Mouse (Mus musculus): ENCODE measurements around the gene Nudt10.
"Not testable (repeated sequence)": the region's sequence is repeated elsewhere in the genome, so short reads cannot be mapped to it uniquely, and the experiment has no call there.

- not testable (repeated sequence) for TF ChIP-seq CTCF (IDR thresholded peaks at IDR 0.05; ENCODE audit: borderline replicate concordance, control insufficient read depth, extremely low read depth, insufficient read depth, low read length, poor library complexity); POLR2A (IDR thresholded peaks at IDR 0.05; ENCODE audit: control insufficient read depth, extremely low read depth, insufficient read depth, low read length, poor library complexity)
These were observed at the start of gene Nudt10 for GRCm38 (mm10) chrX:6172823-6173640.
